Mouse (Mus musculus) midbrain, embryonic 11.5 days (tissue): Measurements from ENCODE around the gene 4930402H24Rik. TPM values are rescaled to one million over a fixed set of nuclear protein-coding genes. Genes with fewer than 3 reads are reported as not detected.
"Not testable (repeated sequence)": the region's sequence is repeated elsewhere in the genome, so short reads cannot be mapped to it uniquely, and the experiment has no call there.

Experiments
- ATAC-seq: fragments of 200-750 bp; cut with Nextera tagmentation; 2 replicates; pipeline ENCODE4 v1.8.0; 2017; ENCODE audit warnings: moderate TSS enrichment, moderate library complexity; ENCODE audit not compliant: low FRiP score
- DNase-seq: peaks from one replicate; pipeline ENCODE4 v3.0.0; 2015; ENCODE audit warnings: low spot score; ENCODE audit errors: missing footprints
- H3K27ac ChIP-seq: fragments of 300-500 bp; sonication (generic); 2 replicates; pipeline ENCODE4 v1.5.1; 2014; ENCODE audit warnings: low read depth, low read length
- H3K27me3 ChIP-seq: fragments of 300-500 bp; sonication (generic); 2 replicates; pipeline ENCODE4 v1.6.1; 2014; ENCODE audit warnings: mild to moderate bottlenecking, low read length, moderate library complexity, mixed read lengths; ENCODE audit not compliant: control insufficient read depth, insufficient read depth
- H3K36me3 ChIP-seq: fragments of 300-500 bp; sonication (generic); 2 replicates; pipeline ENCODE4 v1.6.1; 2014; ENCODE audit warnings: mild to moderate bottlenecking, low read length, moderate library complexity, mixed read lengths; ENCODE audit not compliant: control insufficient read depth, insufficient read depth
- H3K4me1 ChIP-seq: fragments of 300-500 bp; sonication (generic); 2 replicates; pipeline ENCODE4 v1.6.1; 2014; ENCODE audit warnings: low read length; ENCODE audit not compliant: control insufficient read depth, insufficient read depth
- H3K4me2 ChIP-seq: fragments of 300-500 bp; sonication (generic); 2 replicates; pipeline ENCODE4 v1.6.1; 2014; ENCODE audit warnings: mild to moderate bottlenecking, moderate library complexity
- H3K4me3 ChIP-seq: fragments of 300-500 bp; sonication (generic); 2 replicates; pipeline ENCODE4 v1.5.1; 2014; ENCODE audit warnings: low read depth, low read length
- H3K9ac ChIP-seq: fragments of 300-500 bp; sonication (generic); 2 replicates; pipeline ENCODE4 v1.6.1; 2014; ENCODE audit warnings: low read length
- H3K9me3 ChIP-seq: fragments of 300-500 bp; sonication (generic); 2 replicates; pipeline ENCODE4 v1.6.1; 2016; ENCODE audit warnings: low read length; ENCODE audit not compliant: control insufficient read depth
- WGBS: fragments of 180-500 bp; shearing (Covaris S2); extraction: QIAGEN DNeasy Blood & Tissue Kit; methylation state at CpG from one replicate; pipeline ENCODE4 v1.1.7; 2014; 5-methylcytosine and 5-hydroxymethylcytosine counted together
- polyA plus RNA-seq: library from polyadenylated mRNA; unstranded; fragments of >200 nt; fragmentation: Nextera tagmentation; extraction: Ambion mirVana; gene quantifications from 2 replicates; pipeline ENCODE4 v1.2.1, GENCODE M21; 2014

4930402H24Rik gene
- polyA plus RNA-seq, 1 experiment from 2014 or later = 49.6 TPM

GRCm38 (mm10) chr2:130829496-130829895 is 76.7 kb downstream of the 4930402H24Rik start:
- ATAC-seq = no peak
- Histone ChIP-seq H3K36me3 (no peaks in the 10 kb centered on the region), H3K4me2 (no peak overlapping the region), H3K9me3 (no peaks in the 10 kb centered on the region), H3K4me1 (peaks cover 4% of the 10 kb centered on the region; the same call in 1 of the 2 replicates), H3K27me3 (no peaks in the 10 kb centered on the region), H3K4me3 (no peak overlapping the region), H3K27ac (no peak overlapping the region), H3K9ac (no peak overlapping the region)
- no peak for DNase-seq
- 90% methylated on average over 4 of the region's 4 CpGs for WGBS

GRCm38 (mm10) chr2:130828668-130829067 is 77.5 kb downstream of the 4930402H24Rik start:
- DNase-seq = no peak
- Histone ChIP-seq H3K9me3 (no peaks in the 10 kb centered on the region), H3K4me3 (no peak overlapping the region), H3K4me2 (no peak overlapping the region), H3K27ac (no peak overlapping the region), H3K9ac (no peak overlapping the region), H3K4me1 (peaks cover 4% of the 10 kb centered on the region; the same call in 1 of the 2 replicates), H3K36me3 (no peaks in the 10 kb centered on the region), H3K27me3 (no peaks in the 10 kb centered on the region)
- ATAC-seq = no peak
- WGBS = 77% methylated on average over 1 of the region's 1 CpGs

- H3K9ac ChIP-seq, DNase-seq, H3K4me1 ChIP-seq, H3K36me3 ChIP-seq, H3K9me3 ChIP-seq, H3K27ac ChIP-seq, ATAC-seq, H3K4me2 ChIP-seq, H3K4me3 ChIP-seq, H3K27me3 ChIP-seq: not testable (repeated sequence)
- 93% methylated on average over 3 of the region's 3 CpGs for WGBS
Observed at GRCm38 (mm10) chr2:130828066-130828465, 78.1 kb downstream of the 4930402H24Rik start.

GRCm38 (mm10) chr2:130827410-130827809 is 78.8 kb downstream of the 4930402H24Rik start:
- H3K27me3 ChIP-seq = no peaks in the 10 kb centered on the region
- H3K4me2 ChIP-seq = no peak overlapping the region
- ATAC-seq (0 out of 2 replicates have a peak, but pooled peaks have one; percentile 30), DNase-seq (peak; percentile 88)
- H3K27ac ChIP-seq = no peak overlapping the region
- WGBS = 50% methylated on average over 2 of the region's 2 CpGs
- H3K9me3 ChIP-seq = no peaks in the 10 kb centered on the region
- no peak overlapping the region for H3K4me3 ChIP-seq
- H3K36me3 ChIP-seq = no peaks in the 10 kb centered on the region
- H3K4me1 ChIP-seq = peaks cover 4% of the 10 kb centered on the region; the same call in 1 of the 2 replicates
- H3K9ac ChIP-seq = no peak overlapping the region

- DNase-seq (no peak), ATAC-seq (peak; percentile 70)
- Histone ChIP-seq H3K27ac (peak overlapping the region; percentile 26; the same call in 1 of the 2 replicates), H3K4me2 (no peak overlapping the region), H3K9ac (no peak overlapping the region), H3K4me1 (peaks cover 6% of the 10 kb centered on the region; the same call in 1 of the 2 replicates), H3K36me3 (peaks cover 3% of the 10 kb centered on the region; the same call in 1 of the 2 replicates), H3K9me3 (no peaks in the 10 kb centered on the region), H3K4me3 (no peak overlapping the region), H3K27me3 (no peaks in the 10 kb centered on the region)
- WGBS = 31% methylated on average over 11 of the region's 11 CpGs
Observed at GRCm38 (mm10) chr2:130818838-130819647, 87.2 kb downstream of the 4930402H24Rik start.

GRCm38 (mm10) chr2:130817865-130818264 is 88.3 kb downstream of the 4930402H24Rik start:
- WGBS = 91% methylated on average over 1 of the region's 1 CpGs
- ATAC-seq = no peak
- Histone ChIP-seq H3K4me1 (peaks cover 6% of the 10 kb centered on the region; the same call in 1 of the 2 replicates), H3K27me3 (no peaks in the 10 kb centered on the region), H3K9ac (no peak overlapping the region), H3K27ac (no peak overlapping the region), H3K4me2 (no peak overlapping the region), H3K9me3 (no peaks in the 10 kb centered on the region), H3K36me3 (peaks cover 5% of the 10 kb centered on the region; the same call in 1 of the 2 replicates), H3K4me3 (no peak overlapping the region)
- DNase-seq = no peak

GRCm38 (mm10) chr2:130816205-130816604 is 90.0 kb downstream of the 4930402H24Rik start:
- 84% methylated on average over 5 of the region's 5 CpGs for WGBS
- Histone ChIP-seq H3K4me3 (no peak overlapping the region), H3K9ac (no peak overlapping the region), H3K27ac (no peak overlapping the region), H3K9me3 (no peaks in the 10 kb centered on the region), H3K27me3 (no peaks in the 10 kb centered on the region), H3K36me3 (peaks cover 8% of the 10 kb centered on the region), H3K4me2 (no peak overlapping the region), H3K4me1 (peaks cover 6% of the 10 kb centered on the region; the same call in 1 of the 2 replicates)
- DNase-seq (no peak), ATAC-seq (no peak)

GRCm38 (mm10) chr2:130814492-130814891 is 91.7 kb downstream of the 4930402H24Rik start:
- H3K9ac ChIP-seq = no peak overlapping the region
- DNase-seq (no peak), ATAC-seq (no peak)
- no peak overlapping the region for H3K27ac ChIP-seq
- H3K4me1 ChIP-seq = peaks cover 5% of the 10 kb centered on the region; the same call in 1 of the 2 replicates
- H3K4me3 ChIP-seq = no peak overlapping the region
- H3K36me3 ChIP-seq = peaks cover 8% of the 10 kb centered on the region
- H3K9me3 ChIP-seq = no peaks in the 10 kb centered on the region
- H3K4me2 ChIP-seq = no peak overlapping the region
- 83% methylated on average over 1 of the region's 1 CpGs for WGBS
- no peaks in the 10 kb centered on the region for H3K27me3 ChIP-seq

- Histone ChIP-seq H3K27ac (no peak overlapping the region), H3K9ac (no peak overlapping the region), H3K9me3 (no peaks in the 10 kb centered on the region), H3K27me3 (no peaks in the 10 kb centered on the region), H3K4me1 (no peaks in the 10 kb centered on the region; the same call in 1 of the 2 replicates), H3K4me2 (no peak overlapping the region), H3K4me3 (no peak overlapping the region), H3K36me3 (peaks cover 8% of the 10 kb centered on the region)
- no peak for ATAC-seq
- DNase-seq = no peak
- 86% methylated on average over 6 of the region's 6 CpGs for WGBS
Observed at GRCm38 (mm10) chr2:130813729-130814128, 92.5 kb downstream of the 4930402H24Rik start.
